Mouse (Mus musculus): ENCODE results near the gene Slc15a5. TPM values are rescaled to one million over a fixed set of nuclear protein-coding genes. Genes with fewer than 3 reads are reported as not detected.
"Not testable (repeated sequence)": the region's sequence is repeated elsewhere in the genome, so short reads cannot be mapped to it uniquely, and the experiment has no call there.

Gene Slc15a5
- polyA plus RNA-seq, 1 experiment: not detected

DNA sequence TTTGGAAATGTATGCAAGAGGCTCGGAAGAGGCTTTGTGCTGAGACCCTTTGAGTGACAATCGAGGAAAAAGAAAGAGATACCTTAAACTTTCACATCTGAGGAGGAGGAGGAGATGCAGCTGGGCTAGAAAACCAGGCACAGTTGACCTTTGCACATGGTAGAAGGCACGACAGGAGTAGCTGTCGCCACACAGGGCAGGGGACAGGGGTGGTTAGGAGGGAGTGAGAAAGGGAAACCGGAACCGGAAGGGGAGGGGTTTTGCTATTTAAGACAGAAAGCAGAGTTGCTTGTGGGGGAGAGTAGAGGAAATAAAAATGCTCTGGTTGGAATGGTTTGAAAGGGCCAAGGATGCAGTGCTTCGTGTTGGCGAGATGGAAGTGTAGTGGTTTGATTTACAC, 9.4 kb upstream of the Slc15a5 start:
- H3K36me3 ChIP-seq (ENCODE audit: control insufficient read depth, insufficient read depth): no peaks in the 10 kb centered on the region
- no peak overlapping the region for H3K4me3 ChIP-seq
- no peaks in the 10 kb centered on the region for H3K79me2 ChIP-seq (ENCODE audit: control insufficient read depth, insufficient read depth)
- TF ChIP-seq USF1 (IDR thresholded peaks at IDR 0.05; ENCODE audit: low read depth) (no peak), MYOG (IDR thresholded peaks at IDR 0.05; ENCODE audit: control insufficient read depth in 1 of 3, insufficient read depth in 1 of 3, insufficient read length in 2 of 3, low read depth in 2 of 3) (no peak), CEBPB (IDR thresholded peaks at IDR 0.05; ENCODE audit: insufficient read depth, poor library complexity, severe bottlenecking) (no peak), E2F4 (IDR thresholded peaks at IDR 0.05; ENCODE audit: insufficient read depth) (no peak), MAX (IDR thresholded peaks at IDR 0.05; ENCODE audit: low read depth) (no peak), REST (IDR thresholded peaks at IDR 0.05; ENCODE audit: insufficient read depth, insufficient read length) (no peak), SRF (IDR thresholded peaks at IDR 0.05; ENCODE audit: control insufficient read depth, insufficient read length, low read depth) (no peak), POLR2AphosphoS2 (IDR thresholded peaks at IDR 0.05; ENCODE audit: insufficient read length, low read depth) (no peak), TCF12 (IDR thresholded peaks at IDR 0.05; ENCODE audit: insufficient read depth, poor library complexity, severe bottlenecking) (no peak), TCF3 (IDR thresholded peaks at IDR 0.05; ENCODE audit: insufficient read length, low read depth) (no peak), POLR2A (IDR thresholded peaks at IDR 0.05; ENCODE audit: insufficient read length, low read depth) (no peak), MYOD1 (IDR thresholded peaks at IDR 0.05; ENCODE audit: control insufficient read depth in 1 of 3, insufficient read length in 2 of 3, low read depth in 2 of 3) (no peak)
- H3K27me3 ChIP-seq (ENCODE audit: control insufficient read depth, insufficient read depth, insufficient read length): no peaks in the 10 kb centered on the region
- H3ac ChIP-seq (ENCODE audit: control insufficient read depth, insufficient read length): no peak overlapping the region
- no peak overlapping the region for H3K4me2 ChIP-seq (ENCODE audit: low read depth)

- H3K4me3 ChIP-seq; H3ac ChIP-seq (ENCODE audit: control insufficient read depth, insufficient read length); H3K4me2 ChIP-seq (ENCODE audit: low read depth); H3K36me3 ChIP-seq (ENCODE audit: control insufficient read depth, insufficient read depth); H3K27me3 ChIP-seq (ENCODE audit: control insufficient read depth, insufficient read depth, insufficient read length); H3K79me2 ChIP-seq (ENCODE audit: control insufficient read depth, insufficient read depth): not testable (repeated sequence)
Measured at GRCm38 (mm10) chr6:138086421-138086820, 6.7 kb upstream of the Slc15a5 start.

- TF ChIP-seq MAX (IDR thresholded peaks at IDR 0.05; ENCODE audit: low read depth) (no peak), CEBPB (IDR thresholded peaks at IDR 0.05; ENCODE audit: insufficient read depth, poor library complexity, severe bottlenecking) (no peak), E2F4 (IDR thresholded peaks at IDR 0.05; ENCODE audit: insufficient read depth) (no peak), POLR2AphosphoS2 (IDR thresholded peaks at IDR 0.05; ENCODE audit: insufficient read length, low read depth) (no peak), TCF3 (IDR thresholded peaks at IDR 0.05; ENCODE audit: insufficient read length, low read depth) (no peak), USF1 (IDR thresholded peaks at IDR 0.05; ENCODE audit: low read depth) (no peak), TCF12 (IDR thresholded peaks at IDR 0.05; ENCODE audit: insufficient read depth, poor library complexity, severe bottlenecking) (no peak), MYOG (IDR thresholded peaks at IDR 0.05; ENCODE audit: control insufficient read depth in 1 of 3, insufficient read depth in 1 of 3, insufficient read length in 2 of 3, low read depth in 2 of 3) (no peak), MYOD1 (IDR thresholded peaks at IDR 0.05; ENCODE audit: control insufficient read depth in 1 of 3, insufficient read length in 2 of 3, low read depth in 2 of 3) (no peak), SRF (IDR thresholded peaks at IDR 0.05; ENCODE audit: control insufficient read depth, insufficient read length, low read depth) (no peak), REST (IDR thresholded peaks at IDR 0.05; ENCODE audit: insufficient read depth, insufficient read length) (no peak), POLR2A (IDR thresholded peaks at IDR 0.05; ENCODE audit: insufficient read length, low read depth) (no peak)
- Histone ChIP-seq H3K36me3 (ENCODE audit: control insufficient read depth, insufficient read depth) (no peaks in the 10 kb centered on the region), H3K27me3 (ENCODE audit: control insufficient read depth, insufficient read depth, insufficient read length) (no peaks in the 10 kb centered on the region), H3K4me2 (ENCODE audit: low read depth) (no peak overlapping the region), H3ac (ENCODE audit: control insufficient read depth, insufficient read length) (no peak overlapping the region), H3K79me2 (ENCODE audit: control insufficient read depth, insufficient read depth) (no peaks in the 10 kb centered on the region), H3K4me3 (no peak overlapping the region)
Measured at GRCm38 (mm10) chr6:138080778-138081549, 1.2 kb upstream of the Slc15a5 start.

DNA sequence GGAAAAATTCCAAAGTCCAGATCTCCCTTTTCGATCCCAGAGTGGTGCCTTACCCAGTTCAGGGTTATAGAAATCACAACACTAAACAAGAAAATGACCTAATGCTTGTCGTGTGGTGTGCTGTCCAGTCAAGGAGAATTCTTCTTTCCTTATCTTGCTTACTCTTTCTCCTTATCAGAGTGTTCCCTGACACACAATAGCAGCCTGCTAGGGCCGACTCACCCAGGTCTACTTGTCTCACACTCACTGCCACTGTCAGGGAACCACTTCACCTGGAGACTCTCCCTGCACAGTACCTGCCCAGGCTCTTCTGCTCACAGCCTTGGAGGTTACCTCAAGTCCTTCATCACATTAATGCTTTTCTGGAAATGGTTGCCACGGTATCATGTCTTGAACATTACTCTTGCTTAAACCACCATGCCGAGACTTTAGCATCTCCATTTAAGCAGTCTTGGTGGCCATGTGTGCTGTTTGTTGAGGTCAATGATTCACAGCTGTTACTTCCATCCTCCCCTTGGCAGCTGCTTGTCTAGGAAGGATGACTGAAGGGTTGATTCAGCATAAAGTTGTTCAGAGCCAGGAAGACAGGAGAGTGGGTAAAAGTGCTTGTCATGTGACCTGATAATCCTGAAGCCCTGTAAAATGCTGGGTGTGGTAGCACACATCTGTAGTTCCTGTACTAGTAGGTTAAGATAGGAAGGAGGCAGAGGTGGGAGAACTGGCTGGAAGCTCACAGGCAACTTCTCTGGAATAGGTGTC, 1.9 kb downstream of the Slc15a5 start:
- H3K4me2 ChIP-seq (ENCODE audit: low read depth): no peak overlapping the region
- no peaks in the 10 kb centered on the region for H3K79me2 ChIP-seq (ENCODE audit: control insufficient read depth, insufficient read depth)
- H3K4me3 ChIP-seq: no peak overlapping the region
- no peaks in the 10 kb centered on the region for H3K27me3 ChIP-seq (ENCODE audit: control insufficient read depth, insufficient read depth, insufficient read length)
- H3K36me3 ChIP-seq (ENCODE audit: control insufficient read depth, insufficient read depth): no peaks in the 10 kb centered on the region
- no peak overlapping the region for H3ac ChIP-seq (ENCODE audit: control insufficient read depth, insufficient read length)
- TF ChIP-seq TCF3 (IDR thresholded peaks at IDR 0.05; ENCODE audit: insufficient read length, low read depth): no peak

- Histone ChIP-seq H3ac (ENCODE audit: control insufficient read depth, insufficient read length) (no peak overlapping the region), H3K4me2 (ENCODE audit: low read depth) (no peak overlapping the region), H3K79me2 (ENCODE audit: control insufficient read depth, insufficient read depth) (no peaks in the 10 kb centered on the region), H3K4me3 (no peak overlapping the region), H3K27me3 (ENCODE audit: control insufficient read depth, insufficient read depth, insufficient read length) (no peaks in the 10 kb centered on the region), H3K36me3 (ENCODE audit: control insufficient read depth, insufficient read depth) (no peaks in the 10 kb centered on the region)
- no peak for TF ChIP-seq REST (IDR thresholded peaks at IDR 0.05; ENCODE audit: insufficient read depth, insufficient read length)
- no peak for TF ChIP-seq POLR2AphosphoS2 (IDR thresholded peaks at IDR 0.05; ENCODE audit: insufficient read length, low read depth)
- TF ChIP-seq E2F4 (IDR thresholded peaks at IDR 0.05; ENCODE audit: insufficient read depth): no peak
- TF ChIP-seq MAX (IDR thresholded peaks at IDR 0.05; ENCODE audit: low read depth): no peak
- no peak for TF ChIP-seq MYOG (IDR thresholded peaks at IDR 0.05; ENCODE audit: control insufficient read depth in 1 of 3, insufficient read depth in 1 of 3, insufficient read length in 2 of 3, low read depth in 2 of 3)
- TF ChIP-seq MYOD1 (IDR thresholded peaks at IDR 0.05; ENCODE audit: control insufficient read depth in 1 of 3, insufficient read length in 2 of 3, low read depth in 2 of 3): no peak
- no peak for TF ChIP-seq POLR2A (IDR thresholded peaks at IDR 0.05; ENCODE audit: insufficient read length, low read depth)
- TF ChIP-seq TCF12 (IDR thresholded peaks at IDR 0.05; ENCODE audit: insufficient read depth, poor library complexity, severe bottlenecking): no peak
- TF ChIP-seq SRF (IDR thresholded peaks at IDR 0.05; ENCODE audit: control insufficient read depth, insufficient read length, low read depth): no peak
- no peak for TF ChIP-seq USF1 (IDR thresholded peaks at IDR 0.05; ENCODE audit: low read depth)
- no peak for TF ChIP-seq TCF3 (IDR thresholded peaks at IDR 0.05; ENCODE audit: insufficient read length, low read depth)
- no peak for TF ChIP-seq CEBPB (IDR thresholded peaks at IDR 0.05; ENCODE audit: insufficient read depth, poor library complexity, severe bottlenecking)
Measured at GRCm38 (mm10) chr6:138075723-138076122, 4.0 kb downstream of the Slc15a5 start.
